Mouse (Mus musculus): ENCODE data around the gene Edar. TPM values are rescaled to one million over a fixed set of nuclear protein-coding genes. Genes with fewer than 3 reads are reported as not detected.

Gene Edar
- polyA plus RNA-seq, 1 experiment from 2014 or later = 0.22 TPM

- Histone ChIP-seq H3K4me3 (replicated peaks) (no peak overlapping the region), H3K27me3 (peaks cover 10% of the 10 kb centered on the region; the same call in 1 of the 2 replicates), H3K4me1 (peaks cover 10% of the 10 kb centered on the region; the same call in 1 of the 2 replicates), H3K27ac (no peak overlapping the region), H3K9ac (no peak overlapping the region), H3K9me3 (replicated peaks) (no peaks in the 10 kb centered on the region), H3K4me2 (no peak overlapping the region; the same call in 1 of the 2 replicates), H3K36me3 (no peaks in the 10 kb centered on the region)
- whole genome bisulfite sequencing = 52% methylated on average over 10 of the region's 10 CpGs
- ATAC-seq (replicated peaks; ENCODE audit: low FRiP score) = no peak
These were observed 2.7 kb downstream of the Edar start for GRCm38 (mm10) chr10:58672557-58673277.

GRCm38 (mm10) chr10:58663868-58664267 is 11.6 kb downstream of the Edar start:
- 86% methylated on average over 5 of the region's 5 CpGs for WGBS
- H3K27me3 ChIP-seq = no peaks in the 10 kb centered on the region
- no peak for ATAC-seq (replicated peaks; ENCODE audit: low FRiP score)
- no peaks in the 10 kb centered on the region for H3K9me3 ChIP-seq (replicated peaks)
- H3K27ac ChIP-seq = no peak overlapping the region
- H3K4me3 ChIP-seq (replicated peaks) = no peak overlapping the region
- H3K4me2 ChIP-seq = no peak overlapping the region
- H3K36me3 ChIP-seq = no peaks in the 10 kb centered on the region
- H3K9ac ChIP-seq = no peak overlapping the region
- 0 out of 2 replicates have a peak, but pooled peaks cover 5% of the 10 kb centered on the region for H3K4me1 ChIP-seq

- no peaks in the 10 kb centered on the region for H3K36me3 ChIP-seq
- ATAC-seq (replicated peaks; ENCODE audit: low FRiP score) = no peak
- H3K27me3 ChIP-seq = no peaks in the 10 kb centered on the region
- no peak overlapping the region for H3K4me2 ChIP-seq
- 0 out of 2 replicates have a peak, but pooled peaks cover 6% of the 10 kb centered on the region for H3K4me1 ChIP-seq
- 73% methylated on average over 6 of the region's 6 CpGs for WGBS
- H3K9me3 ChIP-seq (replicated peaks) = no peaks in the 10 kb centered on the region
- H3K27ac ChIP-seq = no peak overlapping the region
- H3K9ac ChIP-seq = no peak overlapping the region
- no peak overlapping the region for H3K4me3 ChIP-seq (replicated peaks)
These were observed 12.0 kb downstream of the Edar start for GRCm38 (mm10) chr10:58663417-58663816.

GRCm38 (mm10) chr10:58659268-58659986 is 16.0 kb downstream of the Edar start:
- Histone ChIP-seq H3K9ac (no peak overlapping the region), H3K27me3 (no peaks in the 10 kb centered on the region), H3K9me3 (replicated peaks) (no peaks in the 10 kb centered on the region), H3K27ac (no peak overlapping the region), H3K4me2 (no peak overlapping the region), H3K4me3 (replicated peaks) (no peak overlapping the region), H3K4me1 (peaks cover 10% of the 10 kb centered on the region; the same call in 1 of the 2 replicates), H3K36me3 (no peaks in the 10 kb centered on the region)
- WGBS = 37% methylated on average over 11 of the region's 11 CpGs
- no peak for ATAC-seq (replicated peaks; ENCODE audit: low FRiP score)

GRCm38 (mm10) chr10:58657731-58658130 is 17.7 kb downstream of the Edar start:
- Histone ChIP-seq H3K36me3 (no peaks in the 10 kb centered on the region), H3K9me3 (replicated peaks) (no peaks in the 10 kb centered on the region), H3K27ac (no peak overlapping the region), H3K4me1 (peaks cover 13% of the 10 kb centered on the region), H3K27me3 (no peaks in the 10 kb centered on the region), H3K9ac (no peak overlapping the region), H3K4me2 (no peak overlapping the region), H3K4me3 (replicated peaks) (no peak overlapping the region)
- 64% methylated on average over 2 of the region's 2 CpGs for WGBS
- ATAC-seq (replicated peaks; ENCODE audit: low FRiP score) = no peak

GRCm38 (mm10) chr10:58653679-58654078 is 21.8 kb downstream of the Edar start:
- ATAC-seq (replicated peaks; ENCODE audit: low FRiP score) = no peak
- no peak overlapping the region for H3K9ac ChIP-seq
- H3K9me3 ChIP-seq (replicated peaks) = no peaks in the 10 kb centered on the region
- no peaks in the 10 kb centered on the region for H3K36me3 ChIP-seq
- peaks cover 26% of the 10 kb centered on the region for H3K4me1 ChIP-seq
- H3K27me3 ChIP-seq = no peaks in the 10 kb centered on the region
- H3K4me2 ChIP-seq = no peak overlapping the region
- no peak overlapping the region for H3K27ac ChIP-seq
- H3K4me3 ChIP-seq (replicated peaks) = no peak overlapping the region
- WGBS = 85% methylated on average over 3 of the region's 3 CpGs

- H3K9me3 ChIP-seq (replicated peaks) = no peaks in the 10 kb centered on the region
- 14% methylated on average over 10 of the region's 10 CpGs for WGBS
- no peaks in the 10 kb centered on the region for H3K27me3 ChIP-seq
- H3K27ac ChIP-seq = peak overlapping the region; percentile 61
- H3K4me2 ChIP-seq = peak overlapping the region; percentile 51
- no peak overlapping the region for H3K9ac ChIP-seq
- ATAC-seq (replicated peaks; ENCODE audit: low FRiP score) = peak; percentile 62
- H3K4me1 ChIP-seq = peaks cover 25% of the 10 kb centered on the region
- H3K36me3 ChIP-seq = no peaks in the 10 kb centered on the region
- H3K4me3 ChIP-seq (replicated peaks) = no peak overlapping the region
These were observed 22.7 kb downstream of the Edar start for GRCm38 (mm10) chr10:58652418-58653394.

GRCm38 (mm10) chr10:58652045-58652417 is 23.4 kb downstream of the Edar start:
- peak; percentile 19; the same call in 1 of the 2 replicates for ATAC-seq (replicated peaks; ENCODE audit: low FRiP score)
- H3K9me3 ChIP-seq (replicated peaks) = no peaks in the 10 kb centered on the region
- H3K27me3 ChIP-seq = no peaks in the 10 kb centered on the region
- H3K36me3 ChIP-seq = no peaks in the 10 kb centered on the region
- peak overlapping the region; percentile 61; the same call in 1 of the 2 replicates for H3K27ac ChIP-seq
- H3K9ac ChIP-seq = no peak overlapping the region
- H3K4me1 ChIP-seq = peaks cover 24% of the 10 kb centered on the region
- WGBS = 3% methylated on average over 9 of the region's 9 CpGs
- H3K4me2 ChIP-seq = peak overlapping the region; percentile 51
- no peak overlapping the region for H3K4me3 ChIP-seq (replicated peaks)

GRCm38 (mm10) chr10:58651270-58652042 is 24.0 kb downstream of the Edar start:
- Histone ChIP-seq H3K27me3 (no peaks in the 10 kb centered on the region), H3K27ac (0 out of 2 replicates have a peak overlapping the region, but pooled peaks have one; percentile 61), H3K9me3 (replicated peaks) (no peaks in the 10 kb centered on the region), H3K4me2 (peak overlapping the region; percentile 51), H3K36me3 (no peaks in the 10 kb centered on the region), H3K4me3 (replicated peaks) (peak overlapping the region; percentile 22), H3K9ac (no peak overlapping the region), H3K4me1 (peaks cover 22% of the 10 kb centered on the region)
- no peak; the same call in 1 of the 2 replicates for ATAC-seq (replicated peaks; ENCODE audit: low FRiP score)
- WGBS = 4% methylated on average over 22 of the region's 22 CpGs

GRCm38 (mm10) chr10:58648787-58649186 is 26.7 kb downstream of the Edar start:
- 60% methylated on average over 5 of the region's 5 CpGs for WGBS
- ATAC-seq (replicated peaks; ENCODE audit: low FRiP score) = no peak
- no peak overlapping the region for H3K27ac ChIP-seq

GRCm38 (mm10) chr10:58644671-58645070 is 30.8 kb downstream of the Edar start:
- H3K36me3 ChIP-seq = no peaks in the 10 kb centered on the region
- WGBS = 71% methylated on average over 5 of the region's 5 CpGs
- no peak overlapping the region for H3K4me3 ChIP-seq (replicated peaks)
- no peaks in the 10 kb centered on the region for H3K9me3 ChIP-seq (replicated peaks)
- ATAC-seq (replicated peaks; ENCODE audit: low FRiP score) = no peak
- no peak overlapping the region for H3K9ac ChIP-seq
- H3K27me3 ChIP-seq = no peaks in the 10 kb centered on the region
- H3K4me1 ChIP-seq = peaks cover 17% of the 10 kb centered on the region
- H3K27ac ChIP-seq = no peak overlapping the region
- no peak overlapping the region for H3K4me2 ChIP-seq

More at GRCm38 (mm10) chr10:58648787-58649186, 26.7 kb downstream of the Edar start:
- no peak overlapping the region for H3K9ac ChIP-seq
- no peak overlapping the region for H3K4me3 ChIP-seq (replicated peaks)
- no peaks in the 10 kb centered on the region for H3K27me3 ChIP-seq
- H3K4me1 ChIP-seq = peaks cover 22% of the 10 kb centered on the region
- H3K36me3 ChIP-seq = no peaks in the 10 kb centered on the region
- H3K4me2 ChIP-seq = no peak overlapping the region
- H3K9me3 ChIP-seq (replicated peaks) = no peaks in the 10 kb centered on the region

All from kidney, embryonic 15.5 days (tissue).